Mouse (Mus musculus) cerebellum, adult 18-20 months (tissue): ENCODE measurements at regions not wholly inside any gene's neighbourhood (a gene's known extent, or its start where the extent isn't known, plus 50 kb on each side); places are given as distances from the start of the nearest gene placed in this dataset.

Experiments used
- DNase-seq, 2 experiments: peaks; one replicate each; pipeline ENCODE4 v3.0.0; 2021

GRCm38 (mm10) chr9:8330886-8331476 lies 196.9 kb upstream of the Cep126 start:
- DNase-seq: no peak

- DNase-seq: peak; percentile 2 to 17
Measured at GRCm38 (mm10) chr9:8340628-8341027, 203.3 kb upstream of the Trpc6 start.

DNA sequence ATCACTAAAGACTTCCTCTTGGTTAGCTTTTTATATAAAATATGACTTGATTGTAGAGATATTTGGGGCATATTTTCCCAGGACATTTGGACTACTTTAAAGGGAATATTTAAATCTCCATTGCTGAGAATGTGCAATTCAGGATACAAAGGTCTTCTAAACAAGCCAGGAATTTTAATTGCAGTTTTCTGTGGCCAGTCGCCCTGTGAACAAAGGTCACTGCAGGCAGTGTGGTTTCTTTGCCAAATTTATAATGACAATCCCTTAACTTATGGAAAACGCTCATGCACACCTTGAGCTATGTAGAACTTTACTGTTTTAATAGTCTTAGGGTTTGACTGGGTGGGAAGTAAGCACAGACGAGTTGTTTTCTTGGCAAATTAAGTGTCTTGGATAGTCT lies 192.9 kb upstream of the Trpc6 start:
- DNase-seq: no peak
